Mouse (Mus musculus): ENCODE measurements at regions not wholly inside any gene's neighbourhood (a gene's known extent, or its start where the extent isn't known, plus 50 kb on each side); places are given as distances from the start of the nearest gene placed in this dataset.

DNA sequence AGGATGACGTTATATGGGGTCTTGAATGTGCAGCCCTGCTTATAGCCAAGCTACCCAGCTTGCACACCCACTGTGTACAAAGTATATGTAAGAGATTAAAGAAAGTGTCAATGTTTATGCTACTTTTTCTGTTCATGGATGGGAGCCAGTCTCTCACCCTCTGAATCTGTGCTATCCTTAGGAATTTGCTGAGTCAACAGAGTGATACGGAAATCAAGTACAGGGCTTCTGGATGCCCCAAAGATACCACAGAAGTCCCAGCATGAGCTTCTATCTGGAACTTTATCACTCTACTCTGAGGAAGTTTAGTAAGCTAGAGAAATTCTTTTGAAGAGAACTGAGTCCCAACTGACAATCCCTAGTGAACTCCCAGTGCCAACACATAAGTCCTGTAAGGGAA, 195.9 kb downstream of the Gm826 start:
- TF ChIP-seq CTCF (IDR thresholded peaks at IDR 0.05; ENCODE audit: low read depth) (no peak), EP300 (IDR thresholded peaks at IDR 0.05; ENCODE audit: low read depth) (no peak)

All from heart, postnatal 0 days (tissue).